Mouse (Mus musculus) megakaryocyte, embryonic 14.5 days (primary cell): ENCODE measurements around the gene Lingo1.

Experiments used
- FLI1 ChIP-seq: IDR thresholded peaks from 2 replicates; pipeline ENCODE4 v1.6.1; 2012; ENCODE audit warnings: low read length, inconsistent platforms, mixed read lengths
- GATA1 ChIP-seq: IDR thresholded peaks from 3 replicates; pipeline ENCODE4 v1.6.1; 2012; ENCODE audit warnings: mixed read lengths, low read length, inconsistent platforms, borderline replicate concordance

- no peak for TF ChIP-seq GATA1
- no peak for TF ChIP-seq FLI1
These were observed 85.3 kb downstream of the Lingo1 start for GRCm38 (mm10) chr9:56710958-56711357.
